Mouse (Mus musculus) olfactory bulb, adult 2 months (tissue): ENCODE data around the gene Col17a1.

Experiments used
- CTCF ChIP-seq: fragments of 200-500 bp; IDR thresholded peaks from 2 replicates; pipeline ENCODE4 v1.5.1; 2012; ENCODE audit warnings: low read depth, mild to moderate bottlenecking, low read length, moderate library complexity; ENCODE audit not compliant: insufficient read depth
- POLR2A ChIP-seq: fragments of 200-500 bp; IDR thresholded peaks from 2 replicates; pipeline ENCODE4 v1.6.1; 2012; ENCODE audit warnings: mild to moderate bottlenecking, low read depth, low read length, moderate library complexity; ENCODE audit not compliant: insufficient read depth

DNA sequence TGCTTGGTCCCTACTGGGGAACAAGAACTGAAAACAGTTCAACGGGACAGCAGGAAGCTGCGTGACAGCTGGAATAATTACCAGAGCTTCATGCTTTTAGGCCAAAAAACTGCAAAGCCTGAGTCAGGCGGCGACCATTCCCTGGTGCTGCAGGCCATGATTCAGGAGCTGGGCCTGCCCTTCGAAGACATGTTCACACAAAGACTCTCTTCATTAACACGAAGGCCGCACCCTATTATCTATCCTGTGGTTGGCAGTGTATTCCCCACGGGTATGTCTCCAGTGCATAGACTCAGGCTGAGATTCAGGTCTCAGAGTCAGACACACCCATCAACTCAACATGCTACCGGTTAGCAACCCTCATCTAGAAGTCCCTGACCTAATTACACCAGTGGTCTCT lies 6.4 kb upstream of the Col17a1 start:
- TF ChIP-seq POLR2A = no peak
- TF ChIP-seq CTCF = no peak
